Mouse (Mus musculus): ENCODE data around the gene Frem2. TPM values are rescaled to one million over a fixed set of nuclear protein-coding genes. Genes with fewer than 3 reads are reported as not detected.

The Frem2 gene
- polyA plus RNA-seq, 1 experiment from 2014 or later: 3.6 TPM

DNA sequence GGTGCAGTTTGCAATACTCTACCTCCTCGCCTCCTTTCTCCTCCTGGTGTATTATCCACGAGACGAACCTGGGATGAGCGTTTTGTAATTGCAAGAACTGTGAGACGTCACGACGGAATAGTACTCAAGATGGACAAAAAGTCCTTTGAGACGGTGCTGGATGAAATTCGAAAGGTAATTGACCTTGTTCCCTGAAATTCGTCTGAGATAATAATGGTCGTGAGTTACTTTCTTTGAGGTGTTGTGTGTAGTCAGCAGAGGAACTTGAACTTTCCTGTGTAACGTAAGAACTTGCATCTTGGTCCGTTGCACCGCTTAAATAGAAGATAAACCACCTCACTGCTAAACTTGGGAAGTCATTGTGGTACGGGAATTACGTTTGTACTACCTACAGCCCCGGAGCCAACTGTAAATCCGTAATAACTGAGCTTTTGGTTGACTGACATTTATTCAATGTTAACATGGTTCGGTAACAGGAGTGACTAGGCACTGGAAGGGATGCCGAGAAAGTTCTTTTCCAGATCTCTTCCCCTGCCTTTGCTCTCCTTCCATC is 192.9 kb downstream of the Frem2 start:
- Histone ChIP-seq H3K9me3 (ENCODE audit: control insufficient read depth, low read length) (no peaks in the 10 kb centered on the region), H3K27ac (ENCODE audit: low read depth, low read length) (no peak overlapping the region), H3K4me2 (peak overlapping the region; percentile 81), H3K4me1 (replicated peaks; ENCODE audit: control insufficient read depth, insufficient read depth, low read length) (peaks cover 17% of the 10 kb centered on the region), H3K36me3 (ENCODE audit: control insufficient read depth, insufficient read depth, low read length) (peaks cover 9% of the 10 kb centered on the region), H3K27me3 (replicated peaks; ENCODE audit: control insufficient read depth, insufficient read depth, low read length) (no peaks in the 10 kb centered on the region), H3K9ac (ENCODE audit: low read depth, low read length) (peak overlapping the region; percentile 86), H3K4me3 (ENCODE audit: low read depth, low read length) (peak overlapping the region; percentile 89)
- no peak for DNase-seq (ENCODE audit: low spot score)
- no peak for ATAC-seq (replicated peaks; ENCODE audit: low FRiP score)
- under 1% methylated on average over 20 of the region's 20 CpGs for WGBS

Other genes with a start within 250 kb of the Frem2 start
- gene Nhlrc3, start 194.0 kb downstream of the Frem2 start, polyA plus RNA-seq (2014; fragmentation: Nextera tagmentation; extraction: Ambion mirVana): 6.8 and 9.5 TPM in 2 replicates
- 15.0 and 17.9 TPM in 2 replicates for gene Proser1, start 193.7 kb downstream of the Frem2 start, polyA plus RNA-seq (2014; fragmentation: Nextera tagmentation; extraction: Ambion mirVana)
- gene Stoml3, start 168.7 kb downstream of the Frem2 start, polyA plus RNA-seq (2014; fragmentation: Nextera tagmentation; extraction: Ambion mirVana): not detected in 2 replicates
- not detected in 2 replicates for gene Gm10985, start 187.7 kb upstream of the Frem2 start, polyA plus RNA-seq (2014; fragmentation: Nextera tagmentation; extraction: Ambion mirVana)
- 93.4 and 105 TPM in 2 replicates for gene Ufm1, start 206.5 kb upstream of the Frem2 start, polyA plus RNA-seq (2014; fragmentation: Nextera tagmentation; extraction: Ambion mirVana)

Data from liver, embryonic 11.5 days (tissue).